Mouse (Mus musculus) megakaryocyte, embryonic 14.5 days (primary cell): ENCODE data around the gene Tmprss3.

Source experiments
- FLI1 ChIP-seq: IDR thresholded peaks from 2 replicates; pipeline ENCODE4 v1.6.1; 2012; ENCODE audit warnings: low read length, inconsistent platforms, mixed read lengths
- GATA1 ChIP-seq: IDR thresholded peaks from 3 replicates; pipeline ENCODE4 v1.6.1; 2012; ENCODE audit warnings: mixed read lengths, low read length, inconsistent platforms, borderline replicate concordance

DNA sequence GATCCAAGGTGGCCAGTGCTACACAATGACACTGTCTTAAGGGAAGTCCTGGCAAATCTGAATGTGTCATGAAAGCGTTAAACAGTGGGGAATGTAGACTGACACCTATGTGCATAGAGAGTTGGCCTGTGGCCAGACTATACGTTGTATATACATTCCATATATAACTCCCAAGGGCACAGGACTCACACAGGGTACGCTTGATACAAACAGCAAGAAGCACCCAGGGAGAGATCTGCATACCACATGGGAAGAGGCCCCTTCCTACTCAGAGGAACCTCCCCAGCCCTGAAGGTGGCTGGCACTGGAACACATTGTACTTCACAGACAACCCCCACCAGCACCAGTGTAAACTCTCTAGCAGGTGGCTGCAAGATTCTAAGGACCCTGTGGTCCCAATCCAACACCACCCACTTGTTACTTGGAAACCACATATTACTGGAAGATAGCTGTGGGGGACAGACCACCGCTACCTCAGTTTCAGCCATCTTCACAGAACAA, 24.1 kb upstream of the Tmprss3 start:
- TF ChIP-seq GATA1 (no peak), FLI1 (no peak)
